Mouse (Mus musculus) cerebellum, adult 2 months (tissue): ENCODE results near the gene Rpa2.
"Not testable (repeated sequence)": the region's sequence is repeated elsewhere in the genome, so short reads cannot be mapped to it uniquely, and the experiment has no call there.

ENCODE experiments used
- CTCF ChIP-seq: fragments of 200-500 bp; IDR thresholded peaks from 2 replicates; pipeline ENCODE4 v1.5.1; 2011; ENCODE audit warnings: low read depth, mild to moderate bottlenecking, control low read depth, low read length, moderate library complexity, borderline replicate concordance; ENCODE audit not compliant: insufficient read depth
- POLR2A ChIP-seq: fragments of 200-500 bp; IDR thresholded peaks from 2 replicates; pipeline ENCODE4 v1.6.1; 2011; ENCODE audit warnings: low read length, control low read depth, borderline replicate concordance; ENCODE audit not compliant: insufficient read depth

GRCm38 (mm10) chr4:132793322-132794004 lies 25.3 kb downstream of the Rpa2 start:
- TF ChIP-seq CTCF, POLR2A: not testable (repeated sequence)
